ENCODE assay signal across 22 mouse cellular contexts in genomic region chr8:12387901-12388300, GRCm38 (mm10). TPM values are rescaled to one million over a fixed set of nuclear protein-coding genes. Genes with fewer than 3 reads are reported as not detected.
DNase-seq lines count a peak whose midpoint lies in the region; ATAC-seq and TF ChIP-seq lines count a peak whose summit lies in the region.
"Had no signal": no experiment of that assay in that cellular context is flagged by ENCODE, and none has a peak within 500 bp of the region (broad histone marks: within the 10 kb centered on the region; RNA-seq: fewer than 3 reads in every experiment).

No protein-coding gene starts in this region.

- ATAC-seq in embryonic facial prominence, embryonic 11.5 days (replicated peaks; ENCODE audit: insufficient number of reproducible peaks, low FRiP score, low TSS enrichment, low read depth) = no peak
- ATAC-seq in forebrain, postnatal 0 days = no peak
- ATAC-seq in midbrain, embryonic 13.5 days = no peak
- ATAC-seq in granulocyte monocyte progenitor cell, adult 5-6 weeks (replicated peaks; ENCODE audit: poor library complexity, severe bottlenecking) = no peak
- no peak for ATAC-seq in erythroid progenitor cell, adult 5-6 weeks (replicated peaks; ENCODE audit: low FRiP score, poor library complexity, severe bottlenecking)
- ATAC-seq: intestine, embryonic 15.5 days had no signal

- no peak for TF ChIP-seq CTCF in brain, embryonic 14.5 days (IDR thresholded peaks at IDR 0.05; ENCODE audit: borderline replicate concordance, extremely low read depth, insufficient read depth, insufficient read length)
- no peak for TF ChIP-seq CTCF in forebrain, postnatal 0 days (IDR thresholded peaks at IDR 0.05; ENCODE audit: low read depth)

- no peaks in the 10 kb centered on the region for H3K36me3 ChIP-seq in embryonic facial prominence, embryonic 11.5 days (replicated peaks; ENCODE audit: control insufficient read depth, insufficient read depth, low read depth, low read length)
- no peaks in the 10 kb centered on the region for H3K36me3 ChIP-seq in forebrain, postnatal 0 days (ENCODE audit: insufficient read depth)
- H3K36me3 ChIP-seq in midbrain, embryonic 13.5 days = no peaks in the 10 kb centered on the region
- H3K36me3 ChIP-seq: embryonic facial prominence, embryonic 15.5 days; heart, embryonic 12.5 days; intestine, embryonic 15.5 days; kidney, embryonic 15.5 days; stomach, embryonic 15.5 days had no signal

- H3K4me1 ChIP-seq in embryonic facial prominence, embryonic 11.5 days (ENCODE audit: control insufficient read depth, insufficient read depth, low read length) = peaks cover 2% of the 10 kb centered on the region
- H3K4me1 ChIP-seq in forebrain, postnatal 0 days (ENCODE audit: insufficient read depth) = peaks cover 7% of the 10 kb centered on the region; the same call in 1 of the 2 replicates
- H3K4me1 ChIP-seq in midbrain, embryonic 13.5 days (replicated peaks) = peaks cover 78% of the 10 kb centered on the region

- H3K27me3 ChIP-seq in embryonic facial prominence, embryonic 11.5 days (ENCODE audit: control insufficient read depth, insufficient read depth, low read length) = peaks cover 82% of the 10 kb centered on the region
- peaks cover 36% of the 10 kb centered on the region for H3K27me3 ChIP-seq in forebrain, postnatal 0 days (ENCODE audit: insufficient read depth, low read length)
- H3K27me3 ChIP-seq in midbrain, embryonic 13.5 days = peaks cover 83% of the 10 kb centered on the region

- 3% methylated on average over 4 of the region's 4 CpGs for WGBS in embryonic facial prominence, embryonic 11.5 days
- WGBS in forebrain, postnatal 0 days = 29% methylated on average over 4 of the region's 4 CpGs
- 15% methylated on average over 4 of the region's 4 CpGs for WGBS in midbrain, embryonic 13.5 days

- peak; percentile 23 for DNase-seq in brain, embryonic 14.5 days (ENCODE audit: low read depth)
- DNase-seq in embryonic facial prominence, embryonic 11.5 days (ENCODE audit: low spot score) = peak; percentile 0
- no peak for DNase-seq in forebrain, postnatal 0 days
- no peak for DNase-seq in Muller cell, postnatal 12 days (ENCODE audit: inconsistent ontology term)
- DNase-seq: adrenal gland, postnatal 25 days; cerebellum, adult 9-10 months; gastrocnemius, postnatal 25 days; heart, postnatal 36 days; lung, postnatal 10 days; thymus, adult 2 months had no signal

- H3K4me2 ChIP-seq in embryonic facial prominence, embryonic 11.5 days (ENCODE audit: low read depth, low read length) = no peak overlapping the region
- H3K4me2 ChIP-seq in forebrain, postnatal 0 days (ENCODE audit: low read depth) = peak overlapping the region; percentile 78
- H3K4me2 ChIP-seq in midbrain, embryonic 13.5 days (replicated peaks) = peak overlapping the region; percentile 66
- H3K4me2 ChIP-seq: embryonic facial prominence, embryonic 15.5 days; heart, embryonic 12.5 days; intestine, embryonic 15.5 days; kidney, embryonic 15.5 days; stomach, embryonic 15.5 days had no signal

- H3K9me3 ChIP-seq in embryonic facial prominence, embryonic 11.5 days (replicated peaks; ENCODE audit: control insufficient read depth, low read length) = no peaks in the 10 kb centered on the region
- H3K9me3 ChIP-seq in forebrain, postnatal 0 days (ENCODE audit: low read length) = no peaks in the 10 kb centered on the region
- no peaks in the 10 kb centered on the region for H3K9me3 ChIP-seq in midbrain, embryonic 13.5 days
- H3K9me3 ChIP-seq: embryonic facial prominence, embryonic 15.5 days; heart, embryonic 12.5 days; intestine, embryonic 15.5 days; kidney, embryonic 15.5 days; stomach, embryonic 15.5 days had no signal

- no peak overlapping the region for H3K4me3 ChIP-seq in embryonic facial prominence, embryonic 11.5 days (ENCODE audit: low read depth, low read length)
- peak overlapping the region; percentile 12 for H3K4me3 ChIP-seq in forebrain, postnatal 0 days (ENCODE audit: low read depth, low read length)
- 0 out of 2 replicates have a peak overlapping the region, but pooled peaks have one; percentile 44 for H3K4me3 ChIP-seq in midbrain, embryonic 13.5 days (replicated peaks)
- H3K4me3 ChIP-seq: embryonic facial prominence, embryonic 15.5 days; heart, embryonic 12.5 days; intestine, embryonic 15.5 days; kidney, embryonic 15.5 days; megakaryocyte, embryonic 14.5 days; stomach, embryonic 15.5 days had no signal

- H3K27ac ChIP-seq in embryonic facial prominence, embryonic 11.5 days (replicated peaks; ENCODE audit: low read depth, low read length) = no peak overlapping the region
- peak overlapping the region; percentile 88 for H3K27ac ChIP-seq in forebrain, postnatal 0 days (ENCODE audit: low read depth, low read length)
- peak overlapping the region; percentile 56; the same call in 1 of the 2 replicates for H3K27ac ChIP-seq in midbrain, embryonic 13.5 days
- H3K27ac ChIP-seq: embryonic facial prominence, embryonic 15.5 days; intestine, embryonic 15.5 days; kidney, embryonic 15.5 days; stomach, embryonic 15.5 days had no signal

- TF ChIP-seq POLR2A in brain, embryonic 14.5 days (IDR thresholded peaks at IDR 0.05; ENCODE audit: borderline replicate concordance, extremely low read depth, insufficient read depth, insufficient read length, poor library complexity, severe bottlenecking) = no peak

- no peak overlapping the region for H3K9ac ChIP-seq in embryonic facial prominence, embryonic 11.5 days (replicated peaks; ENCODE audit: low read length)
- H3K9ac ChIP-seq in forebrain, postnatal 0 days = peak overlapping the region; percentile 28; the same call in 1 of the 2 replicates
- H3K9ac ChIP-seq in midbrain, embryonic 13.5 days (replicated peaks) = no peak overlapping the region
- H3K9ac ChIP-seq: embryonic facial prominence, embryonic 15.5 days; heart, embryonic 12.5 days; intestine, embryonic 15.5 days; kidney, embryonic 15.5 days; stomach, embryonic 15.5 days had no signal

RNA-seq across cellular contexts. Expression of gene Sox1, which starts 7.2 kb away (rescaled TPM):
- polyA plus RNA-seq in brain, embryonic 14.5 days (2012; rRNA removed) = 23.5 and 30.1 TPM in 2 replicates
- 1.5 and 1.8 TPM in 2 replicates for polyA plus RNA-seq in embryonic facial prominence, embryonic 11.5 days (2014; fragmentation: Nextera tagmentation; extraction: Ambion mirVana)
- total RNA-seq in forebrain, postnatal 0 days (2014; rRNA removed) = 22.5 and 36.5 TPM in 2 replicates
- 2.6 and 4.3 TPM in 2 replicates for polyA plus RNA-seq in forebrain, postnatal 0 days (2015; fragmentation: Nextera tagmentation; extraction: Ambion mirVana)
- 3.1 and 3.6 TPM in 2 replicates for polyA plus RNA-seq in midbrain, embryonic 13.5 days (2015; fragmentation: Nextera tagmentation; extraction: Ambion mirVana)
- not detected in 2 replicates for total RNA-seq in granulocyte monocyte progenitor cell, adult 5-6 weeks (2014; fragmentation: Nextera tagmentation)
- not detected in 2 replicates for total RNA-seq in granulocyte monocyte progenitor cell, adult 5-6 weeks (2017)
- total RNA-seq in erythroid progenitor cell, adult 5-6 weeks (2015; ENCODE audit: low replicate concordance) = not detected in 2 replicates
- total RNA-seq in erythroid progenitor cell, adult 5-6 weeks (2017; ENCODE audit: low replicate concordance) = not detected in 2 replicates
- total RNA-seq: adrenal gland, postnatal 25 days; gastrocnemius, postnatal 25 days; heart, postnatal 36 days had no signal
- polyA plus RNA-seq: heart, embryonic 12.5 days; intestine, embryonic 15.5 days; kidney, embryonic 15.5 days; liver, embryonic 16.5 days; spleen, adult 2 months; stomach, embryonic 15.5 days; thymus, adult 2 months; urinary bladder, adult 2 months had no signal

Comparison
In these comparisons a context has a peak if more than half of its experiments do, and no peak if none do; other contexts are left out.
1. DNase-seq: peak in brain, embryonic 14.5 days (single experiment) and embryonic facial prominence, embryonic 11.5 days (single experiment); none in forebrain, postnatal 0 days (single experiment) and Muller cell, postnatal 12 days (single experiment).